ENCODE assay signal across 19 mouse cellular contexts in genomic region chr2:35756467-35756866, GRCm38 (mm10).
DNase-seq lines count a peak whose midpoint lies in the region; ATAC-seq and TF ChIP-seq lines count a peak whose summit lies in the region.
"Had no signal": no experiment of that assay in that cellular context is flagged by ENCODE, and none has a peak within 500 bp of the region (broad histone marks: within the 10 kb centered on the region; RNA-seq: fewer than 3 reads in every experiment).

No protein-coding gene starts in this region.

- peak; percentile 18 to 53 for DNase-seq in heart, adult 18-20 months
- DNase-seq in heart, postnatal 4 days = no peak
- DNase-seq in midbrain, postnatal 0 days (ENCODE audit: low spot score) = peak; percentile 24
- DNase-seq in midbrain, embryonic 11.5 days (ENCODE audit: low spot score, missing footprints) = no peak
- no peak for DNase-seq in layer of hippocampus, adult 9-10 months (ENCODE audit: low spot score)
- no peak for DNase-seq in left cerebral cortex, postnatal 36 days (ENCODE audit: low spot score in 2 of 2)
- DNase-seq: cerebellum, adult 9-11 months; kidney, postnatal 36 days; lung, postnatal 10 days; midbrain, embryonic 14.5 days had no signal

- H3K27me3 ChIP-seq in midbrain, postnatal 0 days (ENCODE audit: insufficient read depth, low read length) = no peaks in the 10 kb centered on the region
- H3K27me3 ChIP-seq in midbrain, embryonic 11.5 days (ENCODE audit: control insufficient read depth, insufficient read depth, low read length) = no peaks in the 10 kb centered on the region
- H3K27me3 ChIP-seq: hindbrain, embryonic 12.5 days; intestine, embryonic 15.5 days; limb, embryonic 15.5 days; neural tube, embryonic 12.5 days; Patski had no signal

- H3K9ac ChIP-seq in midbrain, postnatal 0 days (replicated peaks; ENCODE audit: low read length, poor library complexity, severe bottlenecking) = no peak overlapping the region
- no peak overlapping the region for H3K9ac ChIP-seq in midbrain, embryonic 11.5 days (ENCODE audit: low read length)
- H3K9ac ChIP-seq: hindbrain, embryonic 12.5 days; intestine, embryonic 15.5 days; limb, embryonic 15.5 days; neural tube, embryonic 12.5 days had no signal

- intact Hi-C loops in left cerebral cortex, postnatal 36 days (cut with DNase I) = no loop called here

- H3K9me3 ChIP-seq in midbrain, postnatal 0 days (ENCODE audit: low read length) = no peaks in the 10 kb centered on the region
- H3K9me3 ChIP-seq in midbrain, embryonic 11.5 days (ENCODE audit: control insufficient read depth, low read length) = no peaks in the 10 kb centered on the region
- H3K9me3 ChIP-seq: embryonic facial prominence, embryonic 10.5 days; heart, embryonic 10.5 days; hindbrain, embryonic 12.5 days; intestine, embryonic 15.5 days; limb, embryonic 15.5 days; neural tube, embryonic 12.5 days had no signal

- H3K79me2 ChIP-seq in macrophage (ENCODE audit: inconsistent target) = no peaks in the 10 kb centered on the region

- no peak overlapping the region for H3K4me3 ChIP-seq in midbrain, postnatal 0 days (ENCODE audit: low read depth, low read length)
- H3K4me3 ChIP-seq in midbrain, embryonic 11.5 days (ENCODE audit: low read depth, low read length) = no peak overlapping the region
- H3K4me3 ChIP-seq in macrophage (ENCODE audit: inconsistent target) = no peak overlapping the region
- H3K4me3 ChIP-seq: embryonic facial prominence, embryonic 10.5 days; heart, embryonic 10.5 days; hindbrain, embryonic 12.5 days; intestine, embryonic 15.5 days; limb, embryonic 15.5 days; neural tube, embryonic 12.5 days had no signal

- no peak overlapping the region for H3K27ac ChIP-seq in midbrain, postnatal 0 days (ENCODE audit: low read depth, low read length)
- no peak overlapping the region for H3K27ac ChIP-seq in midbrain, embryonic 11.5 days (ENCODE audit: low read depth, low read length)
- peak overlapping the region; percentile 38 for H3K27ac ChIP-seq in macrophage
- H3K27ac ChIP-seq: embryonic facial prominence, embryonic 10.5 days; heart, embryonic 10.5 days; hindbrain, embryonic 12.5 days; intestine, embryonic 15.5 days; limb, embryonic 15.5 days; neural tube, embryonic 12.5 days had no signal

- no peaks in the 10 kb centered on the region for H3K4me1 ChIP-seq in midbrain, postnatal 0 days (ENCODE audit: insufficient read depth, low read length)
- H3K4me1 ChIP-seq in midbrain, embryonic 11.5 days (ENCODE audit: control insufficient read depth, insufficient read depth, low read length) = no peaks in the 10 kb centered on the region
- H3K4me1 ChIP-seq: limb, embryonic 15.5 days had no signal

- no peak for ATAC-seq in midbrain, postnatal 0 days (ENCODE audit: low FRiP score)
- ATAC-seq in midbrain, embryonic 11.5 days (ENCODE audit: low FRiP score) = no peak
- ATAC-seq: CD4-positive, CD25-positive, alpha-beta regulatory T cell, adult 4 months; intestine, embryonic 15.5 days; Patski had no signal

- no peak overlapping the region for H3K4me2 ChIP-seq in midbrain, postnatal 0 days (ENCODE audit: low read depth, low read length, poor library complexity, severe bottlenecking)
- H3K4me2 ChIP-seq in midbrain, embryonic 11.5 days = no peak overlapping the region
- H3K4me2 ChIP-seq: hindbrain, embryonic 12.5 days; intestine, embryonic 15.5 days; limb, embryonic 15.5 days; neural tube, embryonic 12.5 days had no signal

- H3K36me3 ChIP-seq in midbrain, postnatal 0 days (ENCODE audit: insufficient read depth, low read length) = no peaks in the 10 kb centered on the region
- H3K36me3 ChIP-seq in midbrain, embryonic 11.5 days (ENCODE audit: control insufficient read depth, insufficient read depth, low read length) = no peaks in the 10 kb centered on the region
- no peaks in the 10 kb centered on the region for H3K36me3 ChIP-seq in macrophage (ENCODE audit: inconsistent target)
- H3K36me3 ChIP-seq: embryonic facial prominence, embryonic 10.5 days; heart, embryonic 10.5 days; hindbrain, embryonic 12.5 days; intestine, embryonic 15.5 days; limb, embryonic 15.5 days; neural tube, embryonic 12.5 days had no signal

- 70% methylated on average over 7 of the region's 7 CpGs for WGBS in midbrain, postnatal 0 days
- WGBS in midbrain, embryonic 11.5 days = 87% methylated on average over 7 of the region's 7 CpGs
- WGBS in macrophage (ENCODE audit: missing documents) = 2% methylated on average over 7 of the region's 7 CpGs

- TF ChIP-seq CTCF in midbrain, postnatal 0 days (IDR thresholded peaks at IDR 0.05) = no peak

Comparison
In these comparisons a context has a peak if more than half of its experiments do, and no peak if none do; other contexts are left out.
1. DNase-seq: peak in heart, adult 18-20 months (2 of 2) and midbrain, postnatal 0 days (single experiment); none in heart, postnatal 4 days (single experiment), midbrain, embryonic 11.5 days (single experiment), layer of hippocampus, adult 9-10 months (single experiment) and left cerebral cortex, postnatal 36 days (0 of 2).